Mouse (Mus musculus) kidney, adult 11 months (tissue): ENCODE measurements at regions not wholly inside any gene's neighbourhood (a gene's known extent, or its start where the extent isn't known, plus 50 kb on each side); places are given as distances from the start of the nearest gene placed in this dataset.

Experiments used
- DNase-seq: peaks from one replicate; pipeline ENCODE4 v3.0.0; 2022

DNA sequence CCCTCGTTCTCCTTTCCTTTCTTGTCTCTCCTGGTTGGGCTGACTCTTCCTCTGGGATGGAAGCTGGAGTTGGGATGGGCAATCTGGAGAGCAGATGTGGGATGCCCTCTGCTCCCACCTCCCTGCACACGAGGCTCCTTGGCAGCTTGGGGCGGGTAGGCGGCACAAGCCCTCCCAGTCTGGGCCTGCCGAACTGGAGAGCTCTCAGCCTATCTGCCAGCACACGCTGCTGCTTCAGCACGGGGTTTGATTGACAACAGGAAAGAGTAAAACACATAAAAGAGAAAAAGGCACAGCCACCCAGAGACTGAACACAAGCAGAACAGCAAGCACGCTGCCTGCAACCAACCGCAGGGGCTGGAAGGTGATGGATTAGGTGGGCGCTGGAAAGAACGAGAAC lies 121.9 kb upstream of the Pja1 start:
- DNase-seq = no peak

DNA sequence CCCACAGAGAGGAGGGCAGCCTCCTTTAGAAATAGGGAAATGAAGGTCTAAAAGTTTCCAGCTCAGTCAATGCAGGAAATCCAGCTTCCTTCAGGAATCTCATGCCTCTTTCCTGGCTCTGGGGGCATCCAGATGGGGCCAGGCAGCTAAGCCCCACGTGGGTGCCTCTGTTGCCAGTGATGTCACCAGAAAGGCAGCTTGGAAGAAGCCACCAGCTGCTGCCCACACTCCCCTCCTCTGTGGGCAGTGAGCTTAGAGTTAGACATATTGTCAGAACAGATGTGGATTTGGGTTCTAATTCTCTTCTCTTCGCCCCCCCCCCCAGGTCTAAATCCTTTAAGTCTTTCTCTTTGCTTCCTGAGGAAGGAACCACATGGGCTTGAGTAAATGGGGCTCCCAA lies 116.2 kb upstream of the Pja1 start:
- no peak for DNase-seq

DNA sequence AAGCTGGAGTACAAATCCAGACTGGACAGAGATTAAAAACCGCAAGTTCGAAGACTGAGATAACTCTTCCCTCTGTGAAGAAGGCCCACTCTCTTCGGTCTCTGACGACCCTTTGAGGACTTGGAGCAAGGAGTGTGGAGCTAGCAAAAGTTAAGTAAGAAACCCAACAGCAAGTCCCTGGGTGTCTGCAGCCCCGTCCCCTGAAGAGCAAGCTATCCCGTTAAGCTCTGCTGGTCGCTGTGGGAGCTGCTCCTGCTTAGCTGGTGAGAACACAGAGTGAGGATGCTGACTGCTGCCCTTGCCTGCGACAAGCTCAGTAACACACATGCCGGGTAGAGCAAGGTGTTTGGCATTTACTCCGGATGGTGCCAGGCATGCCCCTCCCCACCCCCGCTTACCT lies 115.2 kb upstream of the Pja1 start:
- DNase-seq = no peak

DNA sequence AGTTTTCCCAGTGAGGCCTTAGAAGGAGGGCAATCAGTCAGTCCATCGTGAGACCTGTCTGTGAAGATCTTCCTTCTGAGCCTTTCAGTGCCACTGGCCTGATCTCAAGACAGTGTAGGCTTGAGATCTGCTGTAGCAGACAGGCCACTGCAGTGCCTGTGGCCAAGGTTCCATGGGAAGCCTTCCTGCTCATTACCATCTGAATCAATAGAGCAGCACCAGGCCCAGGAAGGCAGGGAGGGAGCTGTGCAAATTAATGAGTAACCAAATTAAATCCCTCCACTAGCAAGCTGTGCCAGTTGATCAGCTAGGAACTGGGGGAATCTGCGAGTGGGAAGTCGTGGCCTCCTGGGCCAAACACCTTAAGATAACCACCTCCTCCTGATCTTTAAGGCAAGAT lies 114.6 kb upstream of the Pja1 start:
- DNase-seq = peak; percentile 69

DNA sequence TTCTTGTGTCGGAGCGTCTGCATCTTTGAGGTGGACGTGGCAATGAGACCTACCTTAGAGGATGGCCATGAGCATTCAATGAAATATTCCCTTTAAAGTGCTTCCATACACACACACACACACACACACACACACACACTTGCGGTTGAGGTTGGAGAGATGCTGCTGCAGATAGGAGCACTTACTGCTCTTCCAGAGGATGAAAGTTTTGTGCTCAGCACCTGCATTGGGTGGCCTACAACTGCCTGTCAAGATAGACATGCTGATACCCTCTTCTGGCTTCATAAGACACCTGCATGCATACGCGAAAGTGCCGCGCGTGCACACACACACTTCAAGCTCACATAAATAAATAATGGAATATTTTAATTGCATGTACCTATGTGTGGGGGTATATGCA lies 111.5 kb upstream of the Pja1 start:
- no peak for DNase-seq

DNA sequence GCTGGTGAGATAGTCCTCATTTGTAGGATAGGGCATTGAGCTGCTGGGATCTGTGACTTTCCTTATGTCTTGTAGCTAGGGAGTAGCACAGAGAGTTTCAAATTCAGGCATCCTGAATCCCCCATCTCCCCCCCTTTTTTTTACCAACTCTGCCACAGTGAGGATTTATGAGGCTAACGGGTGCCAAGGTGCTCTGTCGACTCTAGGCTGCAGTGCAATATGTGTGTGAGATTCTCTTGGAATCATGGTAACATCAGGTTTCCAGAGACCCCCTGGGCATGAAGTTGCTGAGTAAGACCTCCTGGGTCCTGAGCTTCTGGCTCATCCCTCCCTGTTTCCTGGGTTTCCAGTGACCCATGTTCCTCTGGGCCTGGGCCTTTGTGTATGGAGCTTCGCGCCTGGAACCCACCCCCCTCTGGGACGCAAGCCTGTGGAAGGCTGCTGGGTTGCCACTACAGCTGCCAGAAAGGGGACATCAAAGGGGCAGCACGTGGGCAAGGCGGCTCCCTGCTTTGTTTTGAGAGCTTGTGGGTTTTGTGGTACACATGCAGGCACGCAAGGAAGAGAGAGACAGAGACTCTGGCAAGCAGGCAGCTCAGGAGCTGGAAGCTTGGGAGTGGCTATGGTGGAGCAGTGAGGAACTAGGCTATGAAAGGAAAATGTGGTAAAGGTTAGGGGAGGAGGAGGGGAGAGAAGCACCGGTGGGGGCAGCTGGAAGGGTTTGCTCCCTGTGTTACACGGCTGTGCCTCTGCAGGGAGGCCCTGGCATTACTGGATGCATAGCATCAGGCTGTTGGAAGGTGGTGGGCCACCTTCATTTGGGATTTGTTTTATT lies 110.8 kb upstream of the Pja1 start:
- no peak for DNase-seq

DNA sequence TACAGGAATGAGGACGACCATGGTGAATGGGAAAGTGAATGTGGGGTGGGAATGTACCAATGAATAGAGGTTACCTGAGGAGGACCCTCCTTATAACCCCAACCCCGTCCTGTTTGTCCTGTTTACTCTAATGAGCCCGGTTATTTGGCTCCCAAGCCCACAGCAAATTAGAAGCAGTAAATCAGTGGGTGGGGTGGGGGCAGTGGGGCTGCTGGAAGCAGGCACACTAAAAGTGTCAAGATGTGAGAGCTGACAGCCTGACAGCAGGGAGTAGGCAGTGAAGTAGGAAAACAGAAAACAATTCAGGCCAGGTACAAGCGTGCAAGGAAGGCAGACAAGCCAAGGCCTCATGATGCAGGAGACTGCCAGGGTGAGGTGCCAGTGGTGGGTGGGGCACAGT lies 108.1 kb upstream of the Pja1 start:
- DNase-seq = no peak

DNA sequence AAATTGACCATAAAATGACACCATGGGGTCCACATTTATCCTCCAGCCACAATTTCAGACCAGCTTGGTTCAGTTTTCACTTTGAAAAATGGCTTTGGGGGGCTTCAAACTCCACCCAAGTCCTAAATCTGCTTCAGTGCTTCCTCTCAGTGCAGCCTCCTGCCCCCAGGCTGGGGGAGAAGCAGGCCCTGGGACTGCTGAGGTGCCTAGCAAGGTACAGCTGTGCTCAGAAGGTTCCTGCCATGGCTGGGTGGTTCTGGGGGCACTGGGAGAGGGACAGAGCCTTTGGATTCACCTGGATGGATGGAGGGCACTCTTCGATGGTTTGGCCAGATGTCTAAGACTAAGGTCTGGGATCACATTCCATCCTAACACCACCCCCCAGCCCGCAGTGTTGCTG lies 107.7 kb upstream of the Pja1 start:
- no peak for DNase-seq

DNA sequence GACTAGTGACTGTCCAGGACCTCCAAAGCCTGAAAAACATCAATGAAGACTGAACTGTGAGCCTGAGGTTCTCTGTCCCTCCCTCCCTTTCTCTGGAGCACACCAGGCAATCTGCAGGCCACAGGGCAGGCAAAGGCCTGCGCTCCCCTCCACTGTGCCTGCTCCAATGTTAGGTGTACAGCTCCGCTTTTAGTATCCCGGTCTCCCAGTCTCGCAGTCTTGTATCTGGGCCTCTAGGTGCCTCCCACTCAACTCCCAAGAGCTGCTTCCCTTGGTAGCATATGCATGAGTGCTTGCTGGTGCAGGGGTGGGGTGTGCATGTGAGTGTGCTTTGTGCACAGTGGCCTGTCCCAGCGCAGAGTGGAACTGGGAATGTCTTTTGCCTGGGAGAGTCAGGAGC lies 104.0 kb upstream of the Pja1 start:
- no peak for DNase-seq

DNA sequence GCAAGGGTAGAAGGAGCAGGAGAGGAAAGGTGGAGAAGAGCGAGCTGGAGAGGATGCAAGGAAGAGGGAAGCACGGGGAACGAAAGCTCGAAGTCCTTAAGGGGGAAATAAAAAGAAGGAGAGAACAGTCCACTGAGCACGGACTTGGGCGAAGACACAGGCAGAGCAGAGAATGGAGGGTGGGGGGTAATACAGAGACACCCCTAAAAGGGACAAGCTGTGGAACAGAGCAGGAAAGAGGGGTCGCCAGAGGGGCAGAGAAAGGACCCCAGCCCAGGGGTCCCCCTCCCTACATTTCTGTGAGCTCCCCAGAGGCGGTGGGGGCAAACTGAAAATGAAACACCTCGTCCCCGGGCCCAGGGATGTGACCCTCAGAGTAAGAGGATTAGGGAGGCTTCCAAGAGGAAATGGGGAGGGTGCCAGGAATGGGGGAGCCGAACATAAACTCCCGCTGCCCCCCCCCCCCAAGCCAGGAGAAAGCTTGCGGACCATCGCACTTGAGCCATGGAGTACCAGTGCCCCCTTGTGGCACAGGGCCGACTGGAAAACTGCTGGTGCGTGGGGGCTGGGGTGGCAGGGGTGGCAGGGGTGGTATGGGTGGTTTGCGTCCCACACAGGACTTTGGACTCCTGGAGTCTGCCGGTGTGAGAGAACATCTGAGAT lies 103.5 kb upstream of the Pja1 start:
- peak; percentile 35 for DNase-seq

DNA sequence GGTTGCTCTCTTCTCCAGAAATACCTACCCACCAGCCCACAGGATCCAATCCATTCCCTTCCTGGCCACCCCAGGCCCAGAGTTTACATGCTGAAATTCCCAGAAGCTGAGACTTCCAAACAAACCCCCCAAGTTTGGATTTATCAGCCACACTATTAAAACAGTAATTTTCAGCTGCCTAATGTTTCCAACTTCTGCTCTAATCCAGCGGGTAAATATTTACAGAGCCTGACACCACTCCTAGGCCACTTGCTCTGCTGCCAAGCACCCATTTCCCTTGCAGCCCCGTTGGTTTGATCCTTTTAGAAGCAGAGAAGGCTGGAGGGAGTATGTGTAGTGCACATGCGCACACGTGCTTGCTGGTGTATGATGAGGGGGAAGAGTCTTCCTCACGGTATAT lies 99.1 kb upstream of the Pja1 start:
- no peak for DNase-seq

DNA sequence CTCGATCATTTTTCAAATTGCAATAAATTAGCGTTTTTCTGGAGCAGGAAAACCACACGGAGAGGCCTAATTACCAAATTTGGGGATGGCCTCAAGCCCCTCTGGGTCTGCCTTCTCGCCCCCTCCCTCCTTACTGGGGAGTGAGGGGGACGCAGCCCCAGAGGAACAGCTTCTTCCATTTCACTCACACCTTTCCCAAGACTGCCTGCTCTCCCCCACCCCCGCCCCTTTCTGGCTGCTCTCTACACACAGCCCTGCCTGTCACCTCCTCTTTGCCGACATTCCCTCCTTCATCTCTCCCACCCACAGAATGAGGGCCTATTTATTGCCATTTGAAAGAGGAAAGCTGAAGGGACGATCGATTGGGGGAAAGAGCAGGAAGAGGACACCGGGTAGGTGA lies 97.2 kb upstream of the Pja1 start:
- DNase-seq = no peak

DNA sequence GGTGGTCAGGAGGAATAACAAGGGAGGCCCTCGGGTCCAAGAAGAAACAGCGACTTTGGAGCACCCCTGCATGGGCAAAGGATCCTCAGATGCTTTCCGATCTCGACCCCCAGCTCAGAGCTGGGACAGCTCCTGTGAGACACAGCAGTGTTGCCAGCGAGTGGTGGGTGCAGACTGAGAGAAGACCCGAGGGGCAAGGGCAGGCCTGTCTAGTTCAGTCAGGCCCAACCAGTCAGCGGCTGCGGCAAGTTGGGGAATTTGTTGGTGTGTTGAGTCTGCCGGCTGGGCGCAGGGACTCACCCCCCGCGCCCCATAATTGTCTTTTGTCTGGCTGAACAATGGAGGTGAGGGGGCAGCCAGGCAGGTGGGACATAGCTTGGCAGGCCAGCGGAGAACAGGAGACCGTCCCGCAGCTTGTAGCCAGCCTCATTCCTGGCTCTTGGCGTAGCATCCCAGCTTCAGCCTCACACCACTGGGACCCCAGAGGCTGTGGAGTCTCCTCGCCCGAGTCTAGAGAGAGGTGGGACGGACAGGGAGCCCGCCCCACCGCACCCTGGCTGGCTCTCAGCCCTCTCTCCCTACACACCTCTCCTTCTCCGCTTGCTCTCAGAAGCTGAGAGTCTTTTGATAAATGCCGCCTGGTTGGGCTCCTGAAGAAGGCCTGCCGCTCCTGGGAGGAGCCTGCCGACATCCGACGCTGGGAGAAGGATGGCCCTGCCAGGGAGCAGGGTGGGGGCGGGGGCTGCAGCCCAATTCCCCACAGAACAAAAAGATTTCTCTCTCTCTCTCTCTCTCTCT lies 96.5 kb upstream of the Pja1 start:
- DNase-seq = no peak

DNA sequence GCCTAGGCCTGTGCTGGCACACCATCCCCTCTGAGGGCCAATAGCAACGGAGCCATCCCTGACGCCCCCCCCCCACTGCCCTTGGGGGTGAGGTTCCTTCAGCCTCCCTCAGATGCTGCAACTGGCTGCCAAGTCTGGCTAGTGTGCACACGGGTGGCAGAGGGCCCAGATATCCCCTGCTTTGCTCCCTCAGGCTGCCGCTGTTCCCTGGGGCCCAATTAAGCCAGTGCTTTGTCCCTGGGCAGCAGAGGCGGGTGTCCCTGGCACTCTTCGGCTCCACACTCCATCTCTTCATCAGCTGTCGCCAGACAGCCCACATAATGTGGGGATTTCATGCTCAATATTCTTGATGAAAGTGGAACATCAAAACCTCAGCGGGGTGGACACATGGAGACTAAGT lies 90.9 kb upstream of the Pja1 start:
- DNase-seq = no peak

DNA sequence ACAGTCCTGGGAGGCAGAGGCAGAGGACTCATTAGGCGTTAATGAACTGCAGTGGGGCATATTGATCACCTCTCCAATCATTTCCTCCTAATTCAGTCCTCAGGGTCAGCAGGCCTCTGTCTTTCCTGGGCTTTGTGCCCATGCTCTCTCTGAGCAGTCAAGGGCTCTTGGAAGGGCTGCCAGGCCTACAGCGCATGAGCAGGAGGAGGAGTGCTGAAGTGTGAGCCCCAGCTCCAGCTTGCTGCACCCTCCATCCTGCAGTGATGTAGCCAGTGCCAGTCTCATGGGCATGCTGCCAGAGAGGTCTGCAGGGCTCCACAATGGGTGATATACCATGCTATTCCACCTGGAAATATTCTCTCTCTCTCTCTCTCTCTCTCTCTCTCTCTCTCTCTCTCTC lies 89.6 kb upstream of the Pja1 start:
- DNase-seq = no peak

DNA sequence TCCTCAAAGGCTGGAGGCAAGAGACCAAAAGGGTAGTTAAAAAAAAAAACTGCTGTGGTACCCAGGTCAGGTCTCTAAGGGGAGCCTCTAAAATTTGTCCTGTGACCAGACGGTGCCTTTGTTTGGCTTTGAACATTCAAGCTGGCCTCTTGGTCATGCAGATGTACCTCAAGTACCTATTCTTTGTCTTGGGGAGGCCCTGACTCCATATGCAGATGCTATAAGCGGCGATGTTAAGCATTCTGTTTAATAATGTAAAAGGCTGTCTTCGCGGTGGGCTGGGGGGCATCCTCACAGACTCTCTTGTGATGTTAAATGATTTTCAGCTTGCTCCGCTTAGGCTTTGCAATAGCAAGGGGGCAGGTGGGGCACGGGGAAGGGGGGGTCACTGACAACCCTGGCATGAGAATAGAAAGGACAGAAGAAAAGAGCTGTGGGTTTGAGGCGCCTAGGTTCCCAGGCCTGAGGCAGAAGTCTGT lies 85.8 kb upstream of the Pja1 start:
- no peak for DNase-seq

DNA sequence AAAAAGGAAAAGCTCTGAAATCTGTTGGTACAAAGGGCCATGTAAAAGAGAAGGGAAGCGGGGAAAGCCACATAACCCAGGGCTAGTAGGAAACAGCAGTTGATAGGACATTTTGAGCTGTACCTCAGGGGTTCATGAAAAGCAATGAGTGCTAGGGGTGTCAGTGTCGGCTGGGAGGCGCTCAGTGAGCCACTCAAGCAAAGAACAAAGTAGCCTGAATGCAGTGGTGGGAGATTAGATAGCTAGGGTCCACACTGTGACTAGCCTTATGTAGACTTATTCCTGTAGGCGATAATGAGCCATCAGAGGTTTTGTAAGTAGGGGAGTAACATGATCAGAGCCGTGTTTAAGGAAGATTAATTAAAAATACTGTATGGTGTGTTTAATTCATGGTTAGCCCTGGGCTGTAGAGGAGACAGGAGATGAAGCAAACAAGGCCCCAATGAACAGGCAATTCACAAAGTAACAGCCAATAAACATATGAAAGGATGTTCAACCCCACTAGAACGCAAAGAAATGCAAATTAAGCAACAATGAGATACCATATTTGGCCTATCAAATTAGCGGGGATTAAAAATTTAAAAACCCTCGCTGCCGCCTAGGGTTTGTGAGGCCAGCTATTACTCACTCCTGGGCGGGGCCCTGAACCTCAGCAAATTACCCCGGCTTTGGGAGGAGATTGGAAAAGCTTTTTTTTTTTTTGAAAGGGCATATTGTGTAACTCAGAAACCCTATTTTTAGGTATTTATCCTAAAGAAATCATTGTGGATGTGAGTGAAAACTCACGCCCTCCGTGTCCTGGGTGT lies 85.1 kb upstream of the Pja1 start:
- DNase-seq = no peak

DNA sequence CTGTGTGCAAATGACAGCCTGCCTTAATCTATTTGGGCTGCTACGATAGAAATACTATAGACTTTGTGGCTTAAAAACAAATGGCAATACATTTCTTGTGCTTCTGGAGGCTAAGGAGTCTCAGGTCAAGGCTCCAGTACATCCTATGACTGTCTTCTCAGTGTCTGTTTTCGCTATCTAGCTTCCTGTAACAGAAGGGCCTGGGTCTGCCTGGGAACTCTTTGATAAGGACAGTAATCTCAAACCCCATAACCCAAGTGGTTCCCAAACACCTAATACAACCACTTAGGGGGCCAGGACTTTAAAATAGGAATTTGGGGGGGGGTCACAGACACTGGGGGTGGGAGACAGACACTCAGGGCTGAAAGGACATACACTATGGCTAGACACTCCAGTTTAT lies 81.7 kb upstream of the Pja1 start:
- no peak for DNase-seq

DNA sequence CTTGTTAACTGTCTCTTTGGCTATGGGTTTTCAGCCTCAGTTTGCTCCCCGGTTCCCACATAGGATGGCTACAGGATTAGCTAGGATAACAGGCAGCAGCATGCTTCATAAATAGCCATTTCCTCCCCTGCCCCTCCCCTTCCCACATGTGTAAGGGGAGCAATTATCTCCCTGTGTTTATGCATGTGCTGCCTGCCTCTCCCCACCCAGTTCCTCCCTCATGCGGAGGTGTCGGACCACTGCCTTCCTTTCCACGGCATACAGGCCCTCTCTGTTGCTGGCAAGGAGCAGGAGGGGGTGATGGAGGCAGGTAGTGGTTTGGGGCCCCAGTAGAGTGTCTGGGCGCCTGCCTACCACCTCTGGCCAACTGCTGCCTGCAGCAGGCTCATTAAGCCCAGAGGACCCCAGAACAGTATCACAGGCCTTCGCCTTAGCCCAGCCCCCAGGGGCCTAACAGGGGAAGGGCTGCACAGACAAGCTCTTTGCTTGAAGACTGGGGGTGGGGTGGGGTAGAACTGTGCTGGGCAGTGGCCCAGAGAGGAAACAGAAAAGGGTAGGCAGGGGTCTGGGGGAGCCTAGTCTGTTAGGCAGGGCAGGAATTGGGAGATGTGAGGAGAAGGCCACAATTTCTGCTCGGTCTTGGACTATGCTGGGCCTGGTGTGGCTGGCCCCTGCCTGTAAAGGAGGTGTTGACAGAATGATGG lies 79.1 kb upstream of the Pja1 start:
- DNase-seq = no peak

DNA sequence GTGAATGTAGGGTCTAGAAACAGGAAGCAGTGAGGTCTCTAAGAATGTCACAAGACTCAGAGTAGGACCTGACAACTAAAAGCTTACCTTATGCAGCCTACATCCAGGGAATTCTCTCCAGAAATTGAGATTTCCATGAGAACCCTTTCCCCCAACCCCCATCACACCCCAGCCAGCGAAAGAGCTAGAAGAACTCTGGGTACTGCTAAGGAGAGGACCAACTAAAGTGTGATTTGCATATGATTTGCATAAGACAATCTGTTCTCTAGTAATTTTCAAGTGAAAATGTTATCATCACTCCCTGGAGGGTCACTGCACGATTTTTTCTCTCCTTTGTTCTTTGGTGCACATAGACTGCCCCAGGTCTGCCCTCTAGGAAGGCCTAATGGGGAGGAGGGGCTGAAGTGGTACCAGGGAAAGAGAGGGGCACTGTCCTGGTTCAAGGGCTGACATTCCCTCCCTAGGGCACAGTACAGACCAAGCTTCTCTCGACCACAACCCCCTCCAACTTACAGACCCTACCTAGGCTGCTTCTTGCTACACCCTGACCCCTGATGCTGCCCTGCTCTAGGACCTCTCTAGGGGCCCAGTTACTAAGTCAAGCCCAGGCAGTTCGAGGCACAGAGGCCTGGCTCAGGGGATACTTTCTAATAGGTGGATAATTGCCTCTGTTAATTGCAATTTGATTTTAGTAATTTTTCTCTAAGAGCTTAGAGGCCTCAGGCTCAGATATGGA lies 77.4 kb upstream of the Pja1 start:
- DNase-seq = no peak

DNA sequence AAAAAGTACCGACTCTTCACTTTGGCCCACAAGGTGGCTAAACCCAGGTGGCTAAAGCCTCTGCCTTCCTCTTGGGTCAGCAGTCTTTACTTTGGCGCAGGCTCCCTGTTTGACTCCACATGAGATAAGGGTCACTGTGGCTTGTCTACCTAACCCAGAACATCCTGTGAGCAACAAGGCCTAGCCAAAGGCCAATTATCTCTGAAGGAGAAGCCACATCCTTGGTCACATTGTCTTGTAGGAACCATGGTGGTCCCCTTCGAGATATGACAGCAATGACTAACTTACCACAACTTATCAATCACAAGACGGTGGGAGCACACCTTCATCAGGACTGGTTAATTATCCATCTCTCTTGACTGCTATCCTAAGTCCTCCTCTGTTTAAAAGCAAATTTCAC lies 73.3 kb upstream of the Pja1 start:
- no peak for DNase-seq

DNA sequence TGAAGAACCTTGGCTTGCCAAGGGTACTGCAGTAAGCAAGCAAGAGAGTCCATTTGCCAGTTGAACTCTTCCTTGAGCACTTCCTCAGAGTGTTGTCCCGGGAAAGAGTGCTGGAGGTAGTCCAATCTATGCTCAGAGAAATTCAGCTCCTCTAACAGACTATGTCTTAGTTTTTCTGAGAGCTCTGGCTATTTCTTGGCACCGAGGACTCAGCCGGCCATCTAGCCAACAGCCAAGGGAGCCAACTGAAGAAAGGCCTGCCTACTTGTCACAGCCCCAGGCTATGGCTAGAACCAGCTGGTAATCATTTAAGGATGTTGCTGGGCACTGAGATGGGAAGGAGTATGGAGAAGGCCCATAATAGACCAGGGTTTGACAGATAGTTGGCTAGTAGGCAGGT lies 70.8 kb upstream of the Pja1 start:
- DNase-seq = no peak
